Mouse (Mus musculus) bone marrow, adult 2 months (tissue): ENCODE results near the gene Fbxo11.

Experiments
- CTCF ChIP-seq: fragments of 200-500 bp; IDR thresholded peaks from 2 replicates; pipeline ENCODE4 v1.5.1; 2011; ENCODE audit warnings: low read length, control low read depth; ENCODE audit not compliant: control insufficient read depth, insufficient read depth
- POLR2A ChIP-seq: fragments of 200-500 bp; IDR thresholded peaks from 2 replicates; pipeline ENCODE4 v1.6.1; 2011; ENCODE audit warnings: low read depth, mild to moderate bottlenecking, control low read depth, low read length, borderline replicate concordance; ENCODE audit not compliant: control insufficient read depth

DNA sequence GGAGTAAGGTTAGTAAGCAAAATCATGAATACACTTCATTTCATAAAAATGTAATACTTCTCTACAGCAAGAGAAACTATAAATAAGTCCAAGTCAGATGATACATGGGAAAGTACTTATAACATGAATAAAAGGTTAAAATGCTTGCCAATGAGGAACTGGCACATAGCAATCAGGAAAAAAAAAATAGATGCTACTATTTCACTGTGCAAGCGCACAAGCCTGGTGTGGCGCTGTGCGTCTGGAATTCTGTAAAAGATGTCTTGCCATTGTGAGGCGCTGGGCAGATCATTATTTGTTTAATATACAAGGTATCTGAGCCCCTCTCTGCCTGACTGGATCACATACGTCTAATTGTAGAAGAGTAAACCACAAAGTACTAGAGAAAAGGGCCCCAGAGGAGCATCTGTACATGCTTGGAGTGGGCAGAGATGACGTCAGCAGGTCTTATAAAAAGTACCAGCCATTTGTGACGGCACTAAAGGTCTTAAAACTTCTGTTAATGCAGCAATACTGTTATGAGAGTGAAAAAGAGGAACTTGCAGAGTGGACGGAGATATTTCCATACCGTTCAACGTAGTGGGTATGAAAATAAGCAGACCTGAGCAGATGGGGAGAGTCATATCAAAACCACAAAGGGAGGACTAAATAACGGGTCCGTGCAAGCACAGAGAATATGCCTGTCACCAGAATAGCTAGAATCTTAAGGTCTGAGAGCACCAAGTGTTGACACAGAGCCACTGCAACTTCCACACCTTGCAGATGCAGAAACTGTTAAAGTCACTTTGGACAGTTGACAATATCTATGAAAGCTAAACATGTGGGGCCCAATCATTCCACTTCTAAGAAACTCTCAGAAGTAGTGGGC, 48.2 kb upstream of the Fbxo11 start:
- TF ChIP-seq CTCF (no peak), POLR2A (no peak)
